Mouse (Mus musculus) testis, postnatal 10 days (tissue): ENCODE measurements around the gene Fbxo28.

Source experiments
- DNase-seq: peaks from one replicate; pipeline ENCODE4 v3.0.0; 2021; ENCODE audit warnings: low spot score

The Fbxo28 gene

GRCm38 (mm10) chr1:182340821-182341781 is at the start of gene Fbxo28:
Fbxo28 (minus strand) TSS chr1:182341629.
- DNase-seq: peak; percentile 87

GRCm38 (mm10) chr1:182388729-182389128 is 47.3 kb upstream of the Fbxo28 start:
- DNase-seq: no peak

- DNase-seq: no peak
These were observed 45.0 kb upstream of the Fbxo28 start for GRCm38 (mm10) chr1:182386449-182386848.

GRCm38 (mm10) chr1:182383096-182383495 is 41.7 kb upstream of the Fbxo28 start:
- no peak for DNase-seq

- no peak for DNase-seq
These were observed 39.9 kb upstream of the Fbxo28 start for GRCm38 (mm10) chr1:182381327-182381726.

- no peak for DNase-seq
These were observed 39.3 kb upstream of the Fbxo28 start for GRCm38 (mm10) chr1:182380683-182381082.

- DNase-seq: no peak
These were observed 37.4 kb upstream of the Fbxo28 start for GRCm38 (mm10) chr1:182378876-182379275.

GRCm38 (mm10) chr1:182378205-182378835 is 36.9 kb upstream of the Fbxo28 start:
- DNase-seq: no peak

GRCm38 (mm10) chr1:182377519-182377918 is 36.1 kb upstream of the Fbxo28 start:
- DNase-seq: no peak

GRCm38 (mm10) chr1:182376826-182377225 is 35.4 kb upstream of the Fbxo28 start:
- DNase-seq: no peak

GRCm38 (mm10) chr1:182376221-182376620 is 34.8 kb upstream of the Fbxo28 start:
- DNase-seq: no peak

- no peak for DNase-seq
These were observed 30.5 kb upstream of the Fbxo28 start for GRCm38 (mm10) chr1:182371891-182372290.

GRCm38 (mm10) chr1:182369435-182369834 is 28.0 kb upstream of the Fbxo28 start:
- no peak for DNase-seq

GRCm38 (mm10) chr1:182368782-182369181 is 27.4 kb upstream of the Fbxo28 start:
- DNase-seq: no peak

GRCm38 (mm10) chr1:182368309-182368708 is 26.9 kb upstream of the Fbxo28 start:
- DNase-seq: no peak

- no peak for DNase-seq
These were observed 22.4 kb upstream of the Fbxo28 start for GRCm38 (mm10) chr1:182363683-182364404.

GRCm38 (mm10) chr1:182362703-182363102 is 21.3 kb upstream of the Fbxo28 start:
- no peak for DNase-seq

GRCm38 (mm10) chr1:182358133-182358532 is 16.7 kb upstream of the Fbxo28 start:
- no peak for DNase-seq

GRCm38 (mm10) chr1:182354504-182355147 is 13.2 kb upstream of the Fbxo28 start:
- DNase-seq: no peak

GRCm38 (mm10) chr1:182349557-182349956 is 8.1 kb upstream of the Fbxo28 start:
- DNase-seq: no peak

GRCm38 (mm10) chr1:182346491-182346890 is 5.1 kb upstream of the Fbxo28 start:
- DNase-seq: no peak

GRCm38 (mm10) chr1:182345857-182346256 is 4.4 kb upstream of the Fbxo28 start:
- DNase-seq: no peak
